Mouse (Mus musculus) cerebellum, postnatal 4 days (tissue): Measurements from ENCODE around the gene Styx.

Source experiments
- DNase-seq, 2 experiments: peaks; one replicate each; pipeline ENCODE4 v3.0.0; 2022; ENCODE audit warnings: low spot score in 2 of 2, mixed read lengths in 1 of 2

Gene Styx

DNA sequence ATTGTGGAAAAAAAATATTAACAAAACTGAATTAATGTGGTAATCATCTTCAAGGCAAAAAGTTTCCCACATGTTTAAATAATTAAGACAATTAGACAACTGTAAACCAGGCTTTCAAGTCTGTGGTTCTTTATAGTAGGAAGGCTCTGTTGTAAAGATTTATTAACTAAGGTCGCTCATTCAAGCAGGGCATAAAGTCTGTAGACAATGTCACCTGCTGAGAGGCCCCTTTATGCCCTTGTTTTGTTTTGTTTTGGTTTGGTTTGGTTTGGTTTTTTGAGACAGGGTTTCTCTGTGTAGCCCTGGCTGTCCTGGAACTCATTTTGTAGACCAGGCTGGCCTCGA lies 88.0 kb downstream of the Styx start:
- DNase-seq = no peak

DNA sequence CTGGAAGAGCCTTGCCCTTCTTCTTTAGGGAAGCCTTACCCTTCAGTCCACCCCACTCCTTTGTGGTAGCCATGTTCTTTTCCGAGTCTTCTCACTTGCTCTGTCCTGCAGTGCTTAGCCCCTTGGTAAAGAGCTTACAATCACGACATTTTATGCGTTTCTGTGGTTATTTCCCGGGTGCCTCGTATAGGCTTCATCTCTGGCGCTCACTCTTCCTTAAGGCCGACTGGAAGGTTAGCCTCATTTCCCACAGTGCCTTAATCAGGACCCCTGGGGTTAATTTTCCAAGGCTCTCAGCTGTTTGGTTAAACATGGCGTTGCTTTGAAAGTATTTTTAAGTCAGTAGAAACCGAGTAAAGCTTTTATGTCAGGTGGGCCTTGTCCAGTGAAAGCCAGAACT lies 88.5 kb downstream of the Styx start:
- DNase-seq = no peak

DNA sequence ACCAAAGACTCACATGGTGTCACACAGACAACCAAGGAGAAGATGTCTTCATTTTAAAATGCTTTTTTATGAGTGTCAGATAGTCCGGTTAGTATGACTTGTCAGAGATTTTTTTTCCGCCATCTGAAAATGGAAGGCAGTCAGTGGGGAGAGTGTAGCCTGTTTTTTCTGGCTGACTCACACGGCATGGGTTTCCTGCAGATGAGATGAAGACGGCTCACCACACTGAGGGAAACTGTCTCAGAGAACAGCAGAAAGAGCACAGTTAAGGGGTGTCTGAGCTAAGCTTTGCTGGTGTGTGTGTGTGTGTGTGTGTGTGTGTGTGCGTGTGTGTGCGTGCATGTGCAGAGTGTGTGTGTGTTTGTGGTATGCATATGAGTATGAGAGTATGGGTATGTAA lies 90.4 kb downstream of the Styx start:
- no peak for DNase-seq

DNA sequence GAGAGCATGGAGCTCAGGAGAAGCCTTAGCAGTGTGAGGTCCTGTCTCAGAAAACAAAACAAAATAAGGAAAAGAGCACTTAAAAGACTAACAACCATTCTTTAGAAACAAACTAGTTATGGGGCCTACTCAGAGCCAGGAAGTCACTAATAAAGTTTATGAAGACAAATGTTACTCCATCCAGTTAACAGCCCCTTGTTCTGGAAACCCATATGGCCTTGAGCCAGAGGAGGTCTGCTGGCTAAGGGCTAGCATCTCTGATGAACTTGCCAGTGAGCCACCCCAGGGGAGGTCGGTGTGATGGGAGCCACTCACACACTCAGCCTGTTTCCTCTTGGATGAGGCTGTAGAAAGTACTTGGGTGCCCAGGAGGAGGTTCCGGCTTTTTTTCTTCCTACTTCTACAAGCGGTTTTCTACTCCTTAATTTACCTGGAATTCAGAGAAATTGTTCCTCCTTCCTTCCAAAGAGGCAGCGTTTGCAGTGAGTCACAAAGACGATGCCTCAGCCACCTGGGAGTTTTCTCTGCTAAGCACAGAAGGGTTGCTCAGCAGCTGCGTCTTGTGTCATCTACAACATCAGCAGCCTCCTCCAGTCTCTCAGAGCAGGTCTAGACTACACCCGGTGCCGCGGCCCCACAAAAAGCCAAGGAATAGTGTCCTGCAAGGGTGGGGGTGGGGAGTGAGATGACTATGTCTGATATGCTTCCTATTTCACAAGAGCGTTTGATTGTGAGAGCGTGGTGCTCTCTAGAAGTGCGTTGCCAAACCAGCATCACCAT lies 92.1 kb downstream of the Styx start:
- DNase-seq = no peak

DNA sequence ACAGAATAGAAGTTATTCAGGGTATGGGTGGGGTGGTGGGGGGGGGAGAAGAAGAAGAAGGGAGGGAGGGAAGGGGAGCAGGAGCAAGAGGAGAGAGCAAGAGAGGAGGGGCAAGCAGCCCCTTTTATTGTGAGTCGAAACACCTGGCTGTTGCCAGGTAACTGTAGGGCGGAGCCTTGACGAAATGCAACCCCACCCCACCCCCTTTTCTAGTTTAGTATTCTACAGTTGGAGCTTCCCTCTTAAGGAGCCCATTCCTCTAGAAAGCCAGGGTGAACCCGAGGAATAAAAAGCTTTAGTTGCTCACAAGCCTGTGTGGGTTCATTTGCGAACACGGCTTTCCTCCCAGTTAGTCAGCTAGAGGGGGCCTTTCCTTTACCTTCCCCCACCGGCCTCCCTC lies 94.0 kb downstream of the Styx start:
- no peak for DNase-seq

DNA sequence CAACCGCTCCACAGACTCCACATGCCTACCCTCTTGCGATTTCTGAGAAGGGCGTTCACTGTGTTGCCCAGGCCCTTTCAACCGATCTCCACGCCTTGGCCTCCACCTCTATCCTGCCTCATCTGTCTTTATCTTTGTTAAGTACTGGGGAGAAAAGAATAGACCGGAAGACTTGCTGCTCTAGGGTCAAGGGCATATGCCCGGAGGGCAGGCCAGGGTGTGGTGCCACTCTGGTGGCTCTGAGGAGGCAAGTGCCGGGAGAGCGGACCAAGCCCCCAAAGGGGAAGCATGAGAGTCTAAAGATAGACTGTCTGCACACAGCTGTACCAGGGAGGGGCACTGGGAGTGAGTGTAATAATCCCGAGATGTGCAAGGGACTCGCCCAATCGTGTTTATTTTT lies 94.6 kb downstream of the Styx start:
- no peak for DNase-seq

DNA sequence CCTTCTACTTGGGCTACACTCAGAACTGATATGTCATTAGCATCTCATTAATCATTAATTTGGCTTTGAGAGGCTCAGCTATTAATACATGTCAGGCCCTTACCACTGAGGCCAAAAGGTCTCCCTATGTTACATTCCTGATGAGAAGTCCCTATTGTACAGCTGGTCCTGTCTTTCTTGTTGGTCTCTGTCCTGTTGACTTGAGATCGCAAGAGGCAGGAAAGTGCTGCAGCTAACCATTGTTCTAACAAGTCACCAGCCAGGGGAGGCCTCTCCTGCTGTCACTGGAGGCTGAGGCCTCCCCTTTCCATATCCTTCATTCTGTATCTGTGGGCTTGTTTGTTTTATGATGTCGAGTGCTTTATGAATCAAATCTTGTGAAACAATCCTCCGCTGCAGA lies 95.9 kb downstream of the Styx start:
- DNase-seq = no peak

DNA sequence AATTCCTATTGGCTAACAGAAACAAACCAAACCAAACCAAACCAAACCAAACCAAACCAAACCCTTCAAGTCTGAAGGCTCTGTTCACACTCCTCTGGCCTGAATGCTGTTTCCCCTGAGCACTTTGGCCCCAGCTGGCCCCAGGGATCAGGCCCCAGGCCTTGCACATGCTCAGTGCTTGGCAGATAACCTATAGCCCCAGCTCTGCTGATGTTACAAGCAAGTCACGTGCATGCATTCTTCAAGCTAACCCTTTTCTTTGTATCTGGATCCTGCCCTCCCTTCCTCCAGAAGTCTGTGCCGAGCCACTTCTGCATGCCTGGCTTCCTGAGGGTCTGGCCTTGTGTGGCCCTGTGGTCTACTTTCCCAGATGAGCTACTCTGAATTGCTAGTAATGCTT lies 100.2 kb downstream of the Styx start:
- DNase-seq = no peak

DNA sequence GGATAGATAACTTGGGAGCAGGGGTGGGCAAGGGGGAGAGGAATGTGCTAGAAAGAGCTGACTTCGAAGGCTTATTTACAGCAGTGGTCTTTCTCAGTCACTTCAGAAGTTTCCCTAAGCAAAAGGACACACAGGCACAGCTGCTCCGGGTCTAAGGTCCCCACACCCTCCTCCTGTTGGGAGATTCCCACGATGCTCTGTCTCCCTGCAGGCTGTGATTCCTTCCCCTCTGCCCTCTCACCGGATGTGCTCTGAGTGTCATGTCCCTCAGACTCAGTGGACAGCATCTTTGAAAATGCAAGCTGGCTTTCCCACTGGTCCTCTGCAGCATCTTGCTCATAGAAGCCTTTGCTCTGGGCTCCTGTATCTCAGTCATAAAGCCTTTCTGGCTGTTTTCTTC lies 101.3 kb downstream of the Styx start:
- DNase-seq = no peak

DNA sequence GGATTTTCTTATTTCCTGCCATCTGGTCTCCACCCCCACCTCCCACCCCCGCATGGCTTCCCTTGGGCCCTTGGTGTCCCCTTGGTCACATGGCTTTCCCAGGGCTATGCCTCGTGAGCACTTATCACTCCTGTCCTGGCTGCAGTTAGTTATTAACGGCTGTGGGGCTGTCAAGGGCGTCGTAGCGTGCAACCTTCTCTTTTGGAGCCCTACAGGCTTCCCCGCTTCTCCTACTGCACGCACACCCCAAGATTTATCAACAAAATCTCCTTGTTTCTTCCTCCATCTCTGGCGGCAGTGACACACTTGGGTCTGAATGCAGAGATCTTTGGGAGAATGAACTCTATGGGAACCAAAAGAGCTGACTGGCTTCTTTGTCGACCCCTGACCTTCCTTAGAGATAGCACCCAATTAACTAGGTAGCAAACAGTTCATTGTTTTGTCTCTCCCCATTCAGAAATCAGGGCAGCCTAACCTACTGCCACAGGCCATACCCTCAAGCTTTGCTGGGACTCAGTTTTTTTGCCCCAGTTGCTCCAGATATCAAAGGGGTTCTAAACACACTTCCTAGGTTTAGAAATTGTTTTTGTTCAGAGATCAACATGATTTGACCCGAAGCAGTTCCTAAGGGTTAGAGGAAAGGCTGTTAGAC lies 102.1 kb downstream of the Styx start:
- no peak for DNase-seq

DNA sequence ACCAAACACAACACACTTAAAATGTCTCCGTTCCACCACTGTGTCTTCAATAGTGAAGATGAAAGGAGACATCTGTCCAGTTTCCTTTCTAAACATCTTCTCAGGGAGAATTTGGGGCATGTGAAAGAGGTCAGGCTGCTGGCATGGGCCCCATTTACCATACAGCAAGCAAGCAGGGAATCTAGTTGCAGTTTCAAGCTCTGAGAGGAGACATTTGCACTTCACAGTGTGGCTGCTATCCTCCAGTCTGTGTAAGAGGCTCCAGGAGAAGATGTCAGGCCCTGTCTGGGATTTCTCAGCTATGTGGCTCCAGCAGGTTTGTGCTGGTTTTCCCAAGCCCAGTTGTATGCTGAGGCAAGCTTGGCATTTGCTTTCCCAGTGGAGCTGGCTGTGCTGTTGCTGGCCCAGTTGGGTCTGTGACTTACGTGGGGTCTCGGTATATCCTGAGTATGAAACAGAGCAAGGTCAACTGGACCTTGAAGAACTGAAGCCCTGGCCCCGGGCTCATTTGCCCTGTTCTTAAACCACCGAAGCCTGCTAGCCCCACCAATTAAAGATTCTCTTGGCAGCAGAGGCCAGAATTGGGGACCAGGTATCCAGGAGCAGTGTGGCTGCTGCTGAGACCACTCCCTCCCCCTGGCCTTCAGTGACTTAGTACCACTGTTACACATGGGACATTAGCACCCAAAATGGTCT lies 102.8 kb downstream of the Styx start:
- DNase-seq = no peak

DNA sequence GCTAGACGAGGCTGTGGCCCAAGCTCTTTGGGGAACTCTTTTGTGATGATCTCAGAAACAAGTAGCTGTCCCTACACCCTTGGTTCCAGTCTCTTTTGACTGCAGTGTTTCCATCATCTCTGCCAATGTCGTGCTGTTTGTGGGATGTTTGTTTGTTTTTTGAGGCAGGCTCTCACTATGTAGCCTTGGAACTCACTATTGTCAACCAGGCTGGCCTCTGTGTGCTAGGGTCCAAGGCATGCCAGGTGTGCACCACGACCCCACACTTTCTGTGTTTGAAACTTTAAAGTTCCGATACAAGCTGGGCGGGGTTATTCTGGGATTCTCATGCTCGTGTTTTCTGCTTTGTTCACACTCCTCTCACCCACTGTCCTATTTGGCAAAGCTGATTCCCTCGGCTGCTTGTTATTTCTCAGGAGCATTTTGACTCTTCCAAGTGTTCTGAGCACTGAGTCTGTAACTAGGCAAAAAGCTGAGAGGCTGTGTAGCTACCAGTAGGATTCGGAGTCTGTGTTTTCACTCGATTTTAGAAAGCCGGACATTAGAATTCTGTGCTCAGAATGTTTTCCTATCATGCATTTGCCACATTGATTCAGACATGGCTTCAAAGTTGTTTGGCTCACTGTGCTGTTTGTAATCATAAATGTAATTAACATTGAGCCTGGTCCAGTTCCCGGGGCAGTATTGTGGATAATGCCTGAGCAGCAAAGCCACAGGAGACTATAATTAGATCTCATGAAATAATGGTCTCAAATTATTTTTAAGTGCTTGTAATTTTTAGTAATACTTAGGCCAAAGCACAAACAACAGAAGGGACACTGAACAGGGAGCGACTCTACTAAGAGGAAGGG lies 105.0 kb downstream of the Styx start:
- DNase-seq = no peak

DNA sequence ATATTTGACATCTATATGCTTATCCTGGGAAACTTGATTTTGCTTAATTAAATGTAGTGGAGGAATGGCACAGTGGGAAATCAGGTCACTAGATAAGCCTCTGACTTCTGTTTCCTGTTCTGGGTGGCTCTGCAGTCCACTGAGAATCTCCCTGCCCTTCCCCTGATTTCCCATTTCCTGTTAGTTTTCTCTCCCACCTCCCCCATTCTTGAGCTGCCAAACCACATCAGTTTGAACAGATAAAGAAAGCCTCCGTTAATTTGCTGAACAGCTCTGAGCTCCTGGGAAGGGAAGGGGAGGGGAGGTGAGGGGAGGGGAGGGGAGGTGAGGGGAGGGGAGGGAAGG lies 105.6 kb downstream of the Styx start:
- no peak for DNase-seq

DNA sequence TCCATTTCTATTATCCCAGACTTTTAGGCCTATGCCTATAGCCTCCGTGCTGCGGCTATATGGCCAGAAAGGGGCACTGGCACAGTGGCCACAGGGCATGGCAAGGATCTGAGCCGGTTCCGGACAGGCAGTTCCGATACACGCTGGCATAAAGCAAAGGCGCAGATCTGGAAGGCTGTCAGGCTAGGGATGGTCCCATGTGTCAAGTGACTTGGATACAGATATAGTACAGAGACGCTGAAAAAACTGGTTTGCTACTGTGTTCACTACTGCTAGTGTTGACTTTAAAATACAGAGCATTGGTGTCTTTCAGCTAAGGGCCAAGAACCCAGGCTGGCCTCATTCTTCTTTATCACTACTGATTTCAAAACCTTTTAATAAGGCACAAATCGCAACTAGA lies 106.1 kb downstream of the Styx start:
- DNase-seq = no peak

DNA sequence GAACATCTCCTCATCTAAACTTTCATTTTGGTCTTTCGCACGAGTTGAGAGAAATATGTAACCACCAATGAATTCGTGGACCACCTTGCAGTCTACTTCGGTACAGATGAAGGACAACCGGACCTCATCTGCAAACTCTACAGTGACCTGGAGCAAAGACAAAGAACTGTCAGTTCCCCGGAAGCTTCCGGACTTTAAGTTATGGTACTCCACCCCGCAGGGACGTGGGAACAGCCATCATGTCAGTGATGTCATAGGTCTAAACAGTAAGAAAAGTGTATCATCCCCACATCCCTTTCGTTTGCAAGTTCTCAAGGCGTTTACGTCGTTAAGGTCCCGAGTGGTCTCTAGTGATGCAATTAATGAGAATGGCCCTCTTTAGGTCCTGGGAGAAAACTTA lies 109.0 kb downstream of the Styx start:
- DNase-seq = no peak

DNA sequence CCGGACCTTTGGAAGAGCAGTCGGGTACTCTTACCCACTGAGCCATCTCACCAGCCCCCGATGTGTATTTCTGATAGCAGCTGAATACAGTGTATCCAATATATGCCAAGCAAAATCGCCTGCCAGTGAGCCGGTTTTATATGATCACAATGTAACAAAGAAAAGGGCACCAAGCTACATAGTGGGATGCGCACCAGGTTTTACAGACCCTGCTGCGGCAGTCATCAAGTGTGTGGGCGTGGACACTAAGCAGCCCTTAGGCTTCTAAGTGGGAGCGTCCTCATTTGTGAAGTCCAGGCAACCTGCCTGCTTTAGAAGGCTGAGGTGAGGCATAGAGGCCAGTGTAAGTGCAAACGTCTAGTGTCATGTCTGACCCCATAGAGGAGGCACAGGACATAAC lies 109.6 kb downstream of the Styx start:
- DNase-seq = no peak

DNA sequence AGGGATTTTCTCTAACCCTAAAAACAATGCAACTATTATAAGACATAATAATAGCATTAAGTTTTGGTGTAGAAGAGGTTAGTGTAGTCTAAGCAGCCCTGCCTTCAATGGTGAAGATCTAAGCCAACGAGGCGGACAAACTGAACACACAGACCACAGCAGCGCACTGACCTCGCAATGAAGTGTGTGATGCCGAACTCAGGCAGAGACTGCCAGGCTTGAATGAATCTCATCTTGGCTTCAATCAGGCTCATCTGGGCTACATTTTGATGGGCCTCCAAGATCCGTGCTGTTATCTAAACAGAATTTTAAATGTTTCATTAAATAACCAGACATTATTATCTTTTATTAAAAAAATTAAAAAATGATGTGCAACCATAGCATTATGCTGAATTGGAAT lies 111.1 kb downstream of the Styx start:
- DNase-seq = no peak

DNA sequence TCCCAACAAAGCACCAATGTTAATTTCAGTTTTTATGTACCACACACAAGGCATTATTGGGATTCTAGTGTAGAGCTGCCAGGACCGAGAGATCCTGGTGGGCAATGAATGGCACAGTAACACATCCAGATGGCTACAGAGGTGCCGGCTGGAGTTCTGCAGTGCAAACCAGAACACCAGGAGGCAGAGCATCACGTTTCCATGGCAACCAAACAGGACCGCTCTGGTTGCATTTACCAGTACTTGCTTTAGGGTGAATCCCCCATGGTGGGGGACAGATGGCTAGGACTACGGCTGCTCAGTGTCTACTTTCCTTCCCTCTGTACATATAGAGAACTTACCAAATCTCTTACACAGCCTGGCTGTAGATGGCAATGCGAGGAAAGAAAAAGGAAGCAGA lies 111.5 kb downstream of the Styx start:
- peak in 1 of 2 experiments; percentile 61 for DNase-seq

DNA sequence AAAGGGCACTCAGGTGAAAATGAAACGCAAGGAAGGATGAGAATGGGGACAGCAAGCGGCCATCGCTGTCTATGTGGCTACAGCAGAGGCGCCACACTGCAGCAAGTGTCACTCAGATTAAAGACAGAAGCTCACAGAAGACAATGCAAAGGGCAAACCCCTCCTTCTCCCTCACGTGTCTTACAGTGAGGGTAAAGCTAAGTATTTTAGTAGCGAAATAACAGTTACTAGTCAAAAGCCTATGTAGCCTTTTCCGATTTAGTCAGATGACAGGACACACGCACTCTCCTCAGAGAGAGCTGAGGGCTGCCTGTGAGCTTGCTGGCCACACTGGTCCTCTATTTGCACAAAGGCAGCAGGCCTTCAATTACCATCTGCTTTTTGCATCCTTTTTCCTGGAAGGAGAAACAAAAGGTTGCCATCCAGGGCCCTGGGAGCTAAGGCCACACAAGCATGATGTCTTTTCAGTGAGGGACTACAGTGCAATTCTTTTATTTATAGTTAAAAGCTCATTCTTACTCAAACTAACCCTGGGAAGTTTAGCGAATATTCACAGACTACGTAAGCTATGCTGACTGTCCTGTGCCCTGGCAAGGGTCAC lies 112.1 kb downstream of the Styx start:
- DNase-seq = no peak

DNA sequence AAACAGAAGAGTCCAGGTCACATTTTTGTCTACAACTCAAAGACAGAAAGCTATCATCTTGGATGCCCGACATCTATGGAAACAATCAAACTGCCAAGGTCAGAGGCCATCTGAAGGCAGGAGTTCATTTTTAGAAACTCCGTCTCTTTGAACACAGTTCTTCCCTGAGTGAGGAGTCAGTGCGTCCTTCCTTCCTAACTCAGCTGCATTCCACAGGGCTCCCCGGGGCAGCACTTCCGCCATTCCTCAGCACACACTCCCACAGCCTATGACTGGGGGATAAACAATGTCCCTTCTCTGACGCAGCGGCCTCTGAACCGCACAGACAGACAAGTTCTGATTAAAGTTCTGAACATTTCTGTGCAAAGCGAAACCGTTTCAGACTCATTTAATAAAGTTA lies 112.7 kb downstream of the Styx start:
- no peak for DNase-seq

DNA sequence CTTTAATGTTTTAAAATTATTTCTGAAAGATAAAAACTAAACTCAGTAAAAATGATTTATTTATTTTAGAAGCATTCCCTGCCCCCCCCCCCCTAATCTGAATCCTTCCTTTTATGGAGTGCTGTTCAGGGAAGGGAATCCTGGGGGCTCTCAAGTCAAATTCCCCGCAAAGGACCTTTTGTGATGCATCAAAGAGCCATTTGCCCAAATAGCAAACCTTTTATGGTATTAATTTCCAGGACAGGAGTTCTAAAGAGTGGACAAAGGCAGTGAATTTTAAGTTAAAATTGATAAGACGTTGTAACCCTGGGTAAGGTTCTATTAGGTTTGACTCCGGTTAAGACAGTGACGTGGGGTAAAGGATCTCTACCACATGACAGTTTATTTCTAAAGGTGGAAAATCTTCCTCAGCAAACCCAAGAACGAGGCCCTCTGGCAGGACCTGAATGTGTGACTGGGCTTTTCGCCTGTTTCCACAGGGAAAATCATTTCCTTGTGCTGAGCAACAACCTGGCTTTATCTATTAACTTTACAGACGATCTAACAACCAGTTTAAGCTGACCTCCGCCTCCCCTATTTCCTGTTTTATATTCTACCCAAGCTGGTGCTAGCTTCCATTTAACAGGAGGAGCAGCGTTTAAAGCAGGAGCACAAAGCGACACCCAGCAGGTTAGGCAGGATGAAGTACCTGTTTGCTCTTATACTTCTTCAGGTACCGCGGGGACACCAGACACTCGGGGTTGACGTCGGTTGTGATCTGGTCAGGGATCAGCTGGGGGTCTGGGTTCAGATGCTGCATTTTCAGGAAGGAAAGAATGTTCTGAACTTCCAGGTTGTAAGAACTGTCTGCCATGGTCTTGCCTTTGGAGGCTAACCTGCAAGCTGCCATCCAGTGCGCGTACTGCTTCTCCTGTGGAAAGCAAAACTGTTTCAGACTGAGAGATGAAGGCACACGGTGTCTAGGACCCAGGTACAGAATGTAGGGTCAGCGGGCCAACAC lies 113.4 kb downstream of the Styx start:
- no peak for DNase-seq
